11 mouse cellular contexts compared by ENCODE assay signal in genomic region chr11:111326915-111327314, GRCm38 (mm10).
"Had no signal": no experiment of that assay in that cellular context is flagged by ENCODE, and none has a peak within 500 bp of the region (broad histone marks: within the 10 kb centered on the region; RNA-seq: fewer than 3 reads in every experiment).

No protein-coding gene starts in this region.

- ATAC-seq: liver, postnatal 0 days; lung, postnatal 0 days; midbrain, embryonic 13.5 days; midbrain, embryonic 15.5 days had no signal

- DNase-seq: liver, postnatal 0 days; lung, adult 2 months; lung, postnatal 14 days; lung, postnatal 36 days; right cerebral cortex, postnatal 14 days; thymus, adult 18-20 months; thymus, postnatal 14 days; thymus, postnatal 36 days had no signal
